Mouse (Mus musculus) hindbrain, embryonic 10.5 days (tissue): ENCODE data around the gene Fmnl3. TPM values are rescaled to one million over a fixed set of nuclear protein-coding genes. Genes with fewer than 3 reads are reported as not detected.

Experiments
- DNase-seq: peaks from one replicate; pipeline ENCODE4 v3.0.0-alpha.2; 2017; ENCODE audit warnings: low spot score
- H3K27ac ChIP-seq: fragments of 300-500 bp; sonication (generic); 2 replicates; pipeline ENCODE4 v1.5.1; 2016; ENCODE audit warnings: mild to moderate bottlenecking, moderate library complexity
- H3K27me3 ChIP-seq: fragments of 300-500 bp; sonication (generic); 2 replicates; pipeline ENCODE4 v1.6.1; 2016; ENCODE audit warnings: mild to moderate bottlenecking; ENCODE audit not compliant: poor library complexity, insufficient read depth, severe bottlenecking
- H3K36me3 ChIP-seq: fragments of 300-500 bp; sonication (generic); 2 replicates; pipeline ENCODE4 v1.6.1; 2016; ENCODE audit warnings: mild to moderate bottlenecking, moderate library complexity
- H3K4me1 ChIP-seq: fragments of 300-500 bp; sonication (generic); replicated peaks from 2 replicates; pipeline ENCODE4 v1.6.1; 2016; ENCODE audit warnings: mild to moderate bottlenecking
- H3K4me3 ChIP-seq: fragments of 300-500 bp; sonication (generic); 2 replicates; pipeline ENCODE4 v1.5.1; 2016; ENCODE audit warnings: mild to moderate bottlenecking, moderate library complexity
- H3K9me3 ChIP-seq: fragments of 300-500 bp; sonication (generic); 2 replicates; pipeline ENCODE4 v1.6.1; 2016; ENCODE audit warnings: mild to moderate bottlenecking, moderate library complexity
- WGBS: fragments of 180-500 bp; shearing (Covaris S2); methylation state at CpG from one replicate; pipeline ENCODE4 v1.1.7; 2016; 5-methylcytosine and 5-hydroxymethylcytosine counted together
- polyA plus RNA-seq: library from polyadenylated mRNA; unstranded; fragments of >200 nt; fragmentation: Nextera tagmentation; extraction: Ambion mirVana; gene quantifications from 2 replicates; pipeline ENCODE4 v1.2.1, GENCODE M21; 2016

Gene Fmnl3
- polyA plus RNA-seq, 1 experiment from 2014 or later: 10.7 TPM

- 0 out of 2 replicates have a peak, but pooled peaks cover 5% of the 10 kb centered on the region for H3K4me1 ChIP-seq
- no peak overlapping the region for H3K27ac ChIP-seq
- H3K9me3 ChIP-seq: no peaks in the 10 kb centered on the region
- no peaks in the 10 kb centered on the region for H3K27me3 ChIP-seq
- no peak for DNase-seq
- no peaks in the 10 kb centered on the region for H3K36me3 ChIP-seq
- 85% methylated on average over 5 of the region's 5 CpGs for WGBS
- H3K4me3 ChIP-seq: no peak overlapping the region
Observed at GRCm38 (mm10) chr15:99352306-99352705, 18.0 kb downstream of the Fmnl3 start.

DNA sequence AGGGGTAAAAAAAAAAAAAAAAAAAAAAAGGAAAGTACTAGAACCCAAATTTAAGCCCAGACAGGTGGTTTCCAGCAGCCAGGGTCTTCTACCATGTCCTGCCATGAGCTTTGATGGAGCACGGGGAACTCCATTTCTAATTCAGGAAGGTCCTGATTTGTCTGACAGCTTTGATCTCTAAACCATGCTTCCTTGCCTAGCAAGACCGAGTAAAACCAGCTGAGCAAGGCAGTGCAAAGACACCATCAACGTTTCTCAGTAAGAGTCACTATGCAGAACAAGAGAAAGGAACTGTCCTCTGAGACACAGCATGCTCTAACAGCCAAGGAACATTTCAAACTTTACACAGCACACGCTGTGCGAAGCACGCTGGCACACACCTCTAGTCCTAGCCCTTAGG lies 18.7 kb downstream of the Fmnl3 start:
- no peaks in the 10 kb centered on the region for H3K36me3 ChIP-seq
- no peak for DNase-seq
- no peaks in the 10 kb centered on the region for H3K27me3 ChIP-seq
- no peaks in the 10 kb centered on the region for H3K9me3 ChIP-seq
- H3K4me3 ChIP-seq: no peak overlapping the region
- peaks cover 9% of the 10 kb centered on the region for H3K4me1 ChIP-seq
- WGBS: 81% methylated on average over 6 of the region's 6 CpGs
- H3K27ac ChIP-seq: no peak overlapping the region

DNA sequence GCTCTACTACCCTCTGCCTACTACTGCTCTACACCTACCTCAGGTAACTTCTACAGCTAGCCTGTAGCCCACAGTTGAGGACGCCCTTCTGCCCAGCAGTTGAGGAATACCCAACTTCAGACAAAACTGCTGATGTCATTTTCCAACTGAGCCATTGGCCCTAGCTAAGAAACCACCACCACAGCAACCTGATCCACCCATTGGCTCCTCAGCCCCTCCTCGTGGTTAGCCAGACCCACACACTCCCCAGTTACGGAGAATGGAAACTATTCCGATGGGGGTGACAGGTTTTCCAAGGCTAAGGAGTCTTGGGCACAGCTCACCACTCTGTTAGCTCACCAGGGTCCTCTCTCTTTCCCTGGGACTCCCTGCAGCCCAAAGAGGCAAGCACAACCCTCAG lies 25.3 kb downstream of the Fmnl3 start:
- no peaks in the 10 kb centered on the region for H3K27me3 ChIP-seq
- no peak overlapping the region for H3K27ac ChIP-seq
- no peaks in the 10 kb centered on the region for H3K9me3 ChIP-seq
- DNase-seq: no peak
- no peaks in the 10 kb centered on the region for H3K36me3 ChIP-seq
- WGBS: 80% methylated on average over 4 of the region's 4 CpGs
- H3K4me3 ChIP-seq: no peak overlapping the region
- peaks cover 48% of the 10 kb centered on the region for H3K4me1 ChIP-seq

DNA sequence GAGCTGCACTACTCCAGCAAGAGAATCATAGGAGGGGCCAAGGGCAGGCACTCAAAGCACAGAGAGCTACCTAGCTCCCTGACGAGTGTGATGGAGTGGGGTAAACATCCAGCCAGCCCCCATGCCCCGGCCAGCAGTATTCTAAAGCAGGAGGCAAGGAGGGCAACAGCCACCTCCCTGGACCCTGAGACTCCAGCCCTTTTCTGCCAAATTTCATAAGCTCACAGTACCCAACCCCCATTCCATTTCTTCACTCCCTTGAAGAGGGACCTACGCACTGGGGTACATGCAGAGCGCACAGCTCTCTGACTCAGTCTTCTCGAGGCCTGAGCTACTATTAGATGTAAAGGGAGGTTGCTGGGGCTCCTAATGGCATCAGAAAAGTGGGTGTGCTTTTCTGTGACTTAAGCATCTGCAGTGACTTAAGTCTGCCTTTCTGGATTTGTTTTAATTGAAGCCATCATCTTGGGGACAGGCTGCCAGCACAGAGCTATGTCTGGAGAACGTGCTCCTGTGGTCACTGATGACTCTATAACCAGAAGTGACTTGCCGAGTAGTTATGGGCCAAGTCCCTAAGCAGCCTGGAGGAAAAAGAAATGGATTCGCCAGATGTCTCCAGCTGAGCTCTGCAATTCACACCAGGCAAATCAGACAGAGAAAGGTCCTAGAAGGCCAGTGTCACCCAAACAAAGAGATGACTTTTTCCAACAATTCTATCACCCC lies 26.0 kb downstream of the Fmnl3 start:
- H3K27me3 ChIP-seq: no peaks in the 10 kb centered on the region
- H3K9me3 ChIP-seq: no peaks in the 10 kb centered on the region
- peaks cover 55% of the 10 kb centered on the region for H3K4me1 ChIP-seq
- H3K27ac ChIP-seq: peak overlapping the region; percentile 73
- 72% methylated on average over 8 of the region's 8 CpGs for WGBS
- DNase-seq: no peak
- no peak overlapping the region for H3K4me3 ChIP-seq
- H3K36me3 ChIP-seq: no peaks in the 10 kb centered on the region

- peak overlapping the region; percentile 73 for H3K27ac ChIP-seq
- H3K36me3 ChIP-seq: no peaks in the 10 kb centered on the region
- H3K27me3 ChIP-seq: no peaks in the 10 kb centered on the region
- H3K4me1 ChIP-seq: peaks cover 60% of the 10 kb centered on the region
- no peak overlapping the region for H3K4me3 ChIP-seq
- no peaks in the 10 kb centered on the region for H3K9me3 ChIP-seq
- DNase-seq: no peak
- WGBS: 64% methylated on average over 5 of the region's 5 CpGs
Observed at GRCm38 (mm10) chr15:99343414-99344147, 26.7 kb downstream of the Fmnl3 start.

- WGBS: 66% methylated on average over 9 of the region's 9 CpGs
- Histone ChIP-seq H3K27ac (peak overlapping the region; percentile 26; the same call in 1 of the 2 replicates), H3K4me3 (no peak overlapping the region), H3K4me1 (peaks cover 62% of the 10 kb centered on the region), H3K36me3 (no peaks in the 10 kb centered on the region), H3K9me3 (no peaks in the 10 kb centered on the region), H3K27me3 (no peaks in the 10 kb centered on the region)
- no peak for DNase-seq
Observed at GRCm38 (mm10) chr15:99342194-99342981, 27.9 kb downstream of the Fmnl3 start.

DNA sequence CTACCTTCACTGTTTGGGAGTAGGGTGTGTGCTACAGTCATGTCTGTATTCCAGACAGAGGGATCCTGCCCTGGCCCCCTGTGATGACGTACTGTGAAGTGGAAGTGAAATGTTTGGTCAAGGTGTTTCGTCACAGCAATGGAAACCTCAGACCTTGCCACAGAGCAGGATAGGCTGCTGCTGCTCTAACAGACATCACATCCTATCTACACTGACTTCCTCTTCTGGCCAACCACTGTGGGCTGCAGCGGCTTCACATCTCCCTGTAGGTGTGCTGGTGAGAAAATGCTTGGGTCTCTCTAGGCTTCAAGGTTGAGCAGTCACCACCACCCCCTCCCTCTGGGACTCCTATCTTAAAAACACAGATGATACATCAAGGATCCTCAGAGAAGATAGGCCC lies 29.2 kb downstream of the Fmnl3 start:
- H3K4me1 ChIP-seq: peaks cover 62% of the 10 kb centered on the region
- no peaks in the 10 kb centered on the region for H3K36me3 ChIP-seq
- H3K27me3 ChIP-seq: no peaks in the 10 kb centered on the region
- no peak overlapping the region for H3K4me3 ChIP-seq
- no peaks in the 10 kb centered on the region for H3K9me3 ChIP-seq
- no peak overlapping the region for H3K27ac ChIP-seq
- no peak for DNase-seq
- WGBS: 89% methylated on average over 3 of the region's 3 CpGs

DNA sequence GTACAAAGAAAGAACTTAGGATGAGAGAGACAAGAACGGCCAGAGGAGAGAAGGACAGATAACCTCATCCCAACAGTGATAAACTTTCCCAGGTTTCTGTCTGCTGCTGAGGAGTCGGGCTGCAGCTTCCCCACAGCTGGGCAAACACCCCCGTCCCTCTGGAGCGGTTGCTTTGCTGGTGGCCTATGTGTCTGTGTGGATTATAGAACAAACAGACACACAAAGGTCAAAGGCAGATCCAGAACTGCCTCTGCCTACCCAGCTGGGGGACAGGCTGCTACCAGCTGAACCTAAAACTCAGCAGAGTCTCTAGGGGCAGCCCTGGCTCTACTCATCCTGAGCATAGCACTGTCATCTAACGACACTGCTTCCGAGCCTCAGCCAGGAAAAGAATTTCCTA lies 30.6 kb downstream of the Fmnl3 start:
- 0 out of 2 replicates have a peak, but pooled peaks cover 1% of the 10 kb centered on the region for H3K36me3 ChIP-seq
- no peak for DNase-seq
- H3K9me3 ChIP-seq: no peaks in the 10 kb centered on the region
- H3K27me3 ChIP-seq: no peaks in the 10 kb centered on the region
- no peak overlapping the region for H3K27ac ChIP-seq
- H3K4me3 ChIP-seq: no peak overlapping the region
- H3K4me1 ChIP-seq: peaks cover 56% of the 10 kb centered on the region
- 62% methylated on average over 6 of the region's 6 CpGs for WGBS

- DNase-seq: no peak
- WGBS: 89% methylated on average over 2 of the region's 2 CpGs
Observed at GRCm38 (mm10) chr15:99338916-99339315, 31.4 kb downstream of the Fmnl3 start.

DNA sequence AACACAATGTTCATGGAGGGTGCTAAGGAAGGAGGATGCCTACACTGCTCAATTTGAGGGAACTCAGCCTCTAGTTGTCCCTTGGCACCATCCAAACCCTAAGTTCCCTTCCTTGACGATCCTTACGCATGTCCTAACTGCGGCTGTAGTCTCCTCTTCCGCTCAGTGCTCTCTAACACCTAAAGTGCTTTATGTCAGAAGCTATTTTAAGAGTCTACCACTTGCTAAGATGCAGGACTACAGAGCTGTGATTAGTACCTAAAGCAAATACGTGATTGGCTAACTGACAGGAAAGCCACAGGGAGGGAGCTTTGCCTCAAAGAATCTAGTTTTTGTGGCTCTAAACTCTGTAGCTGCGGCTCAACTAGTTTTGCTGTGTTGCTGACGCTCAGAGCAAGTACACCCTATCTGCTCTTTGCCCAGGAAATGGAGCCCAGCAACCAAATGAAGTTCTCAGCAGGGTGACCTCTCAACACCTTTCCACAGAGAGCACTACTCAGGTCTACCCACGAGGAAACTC lies 34.4 kb downstream of the Fmnl3 start:
- 84% methylated on average over 8 of the region's 8 CpGs for WGBS
- DNase-seq: no peak
- Histone ChIP-seq H3K27me3 (no peaks in the 10 kb centered on the region), H3K27ac (no peak overlapping the region), H3K4me3 (no peak overlapping the region), H3K9me3 (no peaks in the 10 kb centered on the region), H3K36me3 (peaks cover 16% of the 10 kb centered on the region; the same call in 1 of the 2 replicates), H3K4me1 (peaks cover 60% of the 10 kb centered on the region)

More at GRCm38 (mm10) chr15:99338916-99339315, 31.4 kb downstream of the Fmnl3 start:
- Histone ChIP-seq H3K27ac (no peak overlapping the region), H3K27me3 (no peaks in the 10 kb centered on the region), H3K9me3 (no peaks in the 10 kb centered on the region), H3K4me1 (peaks cover 56% of the 10 kb centered on the region), H3K4me3 (no peak overlapping the region), H3K36me3 (peaks cover 7% of the 10 kb centered on the region; the same call in 1 of the 2 replicates)

GRCm38 (mm10) chr15:99334500-99334899 lies 35.8 kb downstream of the Fmnl3 start:
- Histone ChIP-seq H3K9me3 (no peaks in the 10 kb centered on the region), H3K4me3 (no peak overlapping the region), H3K27me3 (0 out of 2 replicates have a peak, but pooled peaks cover 3% of the 10 kb centered on the region), H3K4me1 (peaks cover 63% of the 10 kb centered on the region), H3K36me3 (peaks cover 21% of the 10 kb centered on the region; the same call in 1 of the 2 replicates), H3K27ac (no peak overlapping the region)
- DNase-seq: no peak
- WGBS: 88% methylated on average over 6 of the region's 6 CpGs

DNA sequence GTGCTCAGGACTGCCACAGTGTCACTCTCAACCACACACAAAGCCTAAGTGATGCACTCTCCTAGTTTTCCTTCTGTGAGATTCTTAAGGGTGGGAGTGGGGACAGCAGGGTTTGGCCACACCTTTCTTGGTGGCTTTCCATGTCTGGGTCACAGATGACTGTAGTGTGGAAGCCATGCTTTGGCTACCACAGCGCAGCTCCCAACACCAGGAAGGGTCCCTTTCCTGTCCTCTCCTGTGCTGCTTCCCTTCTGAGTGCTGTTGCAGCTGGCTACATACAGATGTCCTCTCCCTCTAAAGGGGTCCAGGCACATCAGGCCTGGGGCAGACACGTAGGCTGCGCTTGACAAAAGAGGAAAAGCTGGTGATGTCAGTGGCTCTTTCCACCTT lies 36.6 kb downstream of the Fmnl3 start:
- Histone ChIP-seq H3K4me3 (no peak overlapping the region), H3K36me3 (peaks cover 29% of the 10 kb centered on the region), H3K4me1 (peaks cover 65% of the 10 kb centered on the region), H3K27ac (peak overlapping the region; percentile 83), H3K9me3 (no peaks in the 10 kb centered on the region), H3K27me3 (0 out of 2 replicates have a peak, but pooled peaks cover 6% of the 10 kb centered on the region)
- no peak for DNase-seq
- WGBS: 91% methylated on average over 3 of the region's 3 CpGs
